Mouse (Mus musculus): ENCODE results near the gene Epb42. TPM values are rescaled to one million over a fixed set of nuclear protein-coding genes. Genes with fewer than 3 reads are reported as not detected.
"Not testable (repeated sequence)": the region's sequence is repeated elsewhere in the genome, so short reads cannot be mapped to it uniquely, and the experiment has no call there.

The Epb42 gene
- polyA plus RNA-seq, 1 experiment from 2014 or later, result 61.3 TPM

- DNase-seq (ENCODE audit: low spot score) (no peak), ATAC-seq (replicated peaks; ENCODE audit: low FRiP score) (peak; percentile 81)
- Histone ChIP-seq H3K36me3 (ENCODE audit: control insufficient read depth, insufficient read depth, low read length) (no peaks in the 10 kb centered on the region), H3K9me3 (ENCODE audit: control insufficient read depth, low read length) (no peaks in the 10 kb centered on the region), H3K4me3 (ENCODE audit: low read depth, low read length) (no peak overlapping the region), H3K27ac (ENCODE audit: low read depth, low read length) (no peak overlapping the region), H3K27me3 (replicated peaks; ENCODE audit: control insufficient read depth, insufficient read depth, low read length) (no peaks in the 10 kb centered on the region), H3K9ac (ENCODE audit: low read depth, low read length) (no peak overlapping the region), H3K4me1 (replicated peaks; ENCODE audit: control insufficient read depth, insufficient read depth, low read length) (no peaks in the 10 kb centered on the region), H3K4me2 (no peak overlapping the region)
- WGBS, result 59% methylated on average over 6 of the region's 6 CpGs
Measured at GRCm38 (mm10) chr2:121055915-121056314, 19.0 kb upstream of the Epb42 start.

- H3K27me3 ChIP-seq (replicated peaks; ENCODE audit: control insufficient read depth, insufficient read depth, low read length), result no peaks in the 10 kb centered on the region
- DNase-seq (ENCODE audit: low spot score) (no peak), ATAC-seq (replicated peaks; ENCODE audit: low FRiP score) (no peak)
- H3K4me1 ChIP-seq (replicated peaks; ENCODE audit: control insufficient read depth, insufficient read depth, low read length), result no peaks in the 10 kb centered on the region
- H3K9me3 ChIP-seq (ENCODE audit: control insufficient read depth, low read length), result no peaks in the 10 kb centered on the region
- no peak overlapping the region for H3K4me2 ChIP-seq
- H3K27ac ChIP-seq (ENCODE audit: low read depth, low read length), result no peak overlapping the region
- 38% methylated on average over 2 of the region's 2 CpGs for WGBS
- no peak overlapping the region for H3K4me3 ChIP-seq (ENCODE audit: low read depth, low read length)
- H3K9ac ChIP-seq (ENCODE audit: low read depth, low read length), result no peak overlapping the region
- H3K36me3 ChIP-seq (ENCODE audit: control insufficient read depth, insufficient read depth, low read length), result no peaks in the 10 kb centered on the region
Measured at GRCm38 (mm10) chr2:121054060-121054459, 17.2 kb upstream of the Epb42 start.

GRCm38 (mm10) chr2:121052176-121052575, 15.3 kb upstream of the Epb42 start:
- 85% methylated on average over 5 of the region's 5 CpGs for WGBS
- Histone ChIP-seq H3K9ac (ENCODE audit: low read depth, low read length) (no peak overlapping the region), H3K9me3 (ENCODE audit: control insufficient read depth, low read length) (no peaks in the 10 kb centered on the region), H3K27me3 (replicated peaks; ENCODE audit: control insufficient read depth, insufficient read depth, low read length) (no peaks in the 10 kb centered on the region), H3K27ac (ENCODE audit: low read depth, low read length) (no peak overlapping the region), H3K4me1 (replicated peaks; ENCODE audit: control insufficient read depth, insufficient read depth, low read length) (no peaks in the 10 kb centered on the region), H3K4me2 (no peak overlapping the region), H3K36me3 (ENCODE audit: control insufficient read depth, insufficient read depth, low read length) (no peaks in the 10 kb centered on the region), H3K4me3 (ENCODE audit: low read depth, low read length) (no peak overlapping the region)
- no peak for DNase-seq (ENCODE audit: low spot score)
- ATAC-seq (replicated peaks; ENCODE audit: low FRiP score), result no peak

- no peak overlapping the region for H3K4me3 ChIP-seq (ENCODE audit: low read depth, low read length)
- no peaks in the 10 kb centered on the region for H3K4me1 ChIP-seq (replicated peaks; ENCODE audit: control insufficient read depth, insufficient read depth, low read length)
- no peaks in the 10 kb centered on the region for H3K27me3 ChIP-seq (replicated peaks; ENCODE audit: control insufficient read depth, insufficient read depth, low read length)
- no peak for ATAC-seq (replicated peaks; ENCODE audit: low FRiP score)
- 82% methylated on average over 4 of the region's 4 CpGs for WGBS
- H3K27ac ChIP-seq (ENCODE audit: low read depth, low read length), result no peak overlapping the region
- DNase-seq (ENCODE audit: low spot score), result no peak
- no peak overlapping the region for H3K4me2 ChIP-seq
- H3K9ac ChIP-seq (ENCODE audit: low read depth, low read length), result no peak overlapping the region
- no peaks in the 10 kb centered on the region for H3K36me3 ChIP-seq (ENCODE audit: control insufficient read depth, insufficient read depth, low read length)
- no peaks in the 10 kb centered on the region for H3K9me3 ChIP-seq (ENCODE audit: control insufficient read depth, low read length)
Measured at GRCm38 (mm10) chr2:121045653-121046052, 8.8 kb upstream of the Epb42 start.

- no peak for DNase-seq (ENCODE audit: low spot score)
- H3K36me3 ChIP-seq (ENCODE audit: control insufficient read depth, insufficient read depth, low read length), result no peaks in the 10 kb centered on the region
- WGBS, result 42% methylated on average over 5 of the region's 5 CpGs
Measured at GRCm38 (mm10) chr2:121041098-121041497, 4.2 kb upstream of the Epb42 start.

GRCm38 (mm10) chr2:121039382-121039781, 2.5 kb upstream of the Epb42 start:
- no peaks in the 10 kb centered on the region; the same call in 1 of the 2 replicates for H3K4me1 ChIP-seq (replicated peaks; ENCODE audit: control insufficient read depth, insufficient read depth, low read length)
- H3K27me3 ChIP-seq (replicated peaks; ENCODE audit: control insufficient read depth, insufficient read depth, low read length), result no peaks in the 10 kb centered on the region
- no peak overlapping the region for H3K4me3 ChIP-seq (ENCODE audit: low read depth, low read length)
- no peak for ATAC-seq (replicated peaks; ENCODE audit: low FRiP score)
- H3K4me2 ChIP-seq, result no peak overlapping the region
- H3K27ac ChIP-seq (ENCODE audit: low read depth, low read length), result no peak overlapping the region
- no peak overlapping the region for H3K9ac ChIP-seq (ENCODE audit: low read depth, low read length)
- H3K36me3 ChIP-seq (ENCODE audit: control insufficient read depth, insufficient read depth, low read length), result no peaks in the 10 kb centered on the region
- 87% methylated on average over 1 of the region's 1 CpGs for WGBS
- no peak for DNase-seq (ENCODE audit: low spot score)
- no peaks in the 10 kb centered on the region for H3K9me3 ChIP-seq (ENCODE audit: control insufficient read depth, low read length)

More at GRCm38 (mm10) chr2:121041098-121041497, 4.2 kb upstream of the Epb42 start:
- no peak overlapping the region for H3K4me2 ChIP-seq
- H3K4me1 ChIP-seq (replicated peaks; ENCODE audit: control insufficient read depth, insufficient read depth, low read length), result no peaks in the 10 kb centered on the region; the same call in 1 of the 2 replicates
- H3K27ac ChIP-seq (ENCODE audit: low read depth, low read length), result no peak overlapping the region
- no peaks in the 10 kb centered on the region for H3K27me3 ChIP-seq (replicated peaks; ENCODE audit: control insufficient read depth, insufficient read depth, low read length)
- ATAC-seq (replicated peaks; ENCODE audit: low FRiP score), result no peak
- H3K4me3 ChIP-seq (ENCODE audit: low read depth, low read length), result no peak overlapping the region
- H3K9ac ChIP-seq (ENCODE audit: low read depth, low read length), result no peak overlapping the region
- no peaks in the 10 kb centered on the region for H3K9me3 ChIP-seq (ENCODE audit: control insufficient read depth, low read length)

GRCm38 (mm10) chr2:121038851-121039250, 2.0 kb upstream of the Epb42 start:
- DNase-seq (ENCODE audit: low spot score); H3K27me3 ChIP-seq (replicated peaks; ENCODE audit: control insufficient read depth, insufficient read depth, low read length); H3K4me2 ChIP-seq; H3K4me1 ChIP-seq (replicated peaks; ENCODE audit: control insufficient read depth, insufficient read depth, low read length); H3K9me3 ChIP-seq (ENCODE audit: control insufficient read depth, low read length); H3K27ac ChIP-seq (ENCODE audit: low read depth, low read length); H3K36me3 ChIP-seq (ENCODE audit: control insufficient read depth, insufficient read depth, low read length); H3K4me3 ChIP-seq (ENCODE audit: low read depth, low read length); H3K9ac ChIP-seq (ENCODE audit: low read depth, low read length); ATAC-seq (replicated peaks; ENCODE audit: low FRiP score): not testable (repeated sequence)
- 94% methylated on average over 1 of the region's 1 CpGs for WGBS

GRCm38 (mm10) chr2:121022918-121023317, 14.0 kb downstream of the Epb42 start:
- Histone ChIP-seq H3K36me3 (ENCODE audit: control insufficient read depth, insufficient read depth, low read length) (peaks cover under 1% of the 10 kb centered on the region), H3K9me3 (ENCODE audit: control insufficient read depth, low read length) (no peaks in the 10 kb centered on the region), H3K27ac (ENCODE audit: low read depth, low read length) (no peak overlapping the region), H3K4me3 (ENCODE audit: low read depth, low read length) (no peak overlapping the region), H3K27me3 (replicated peaks; ENCODE audit: control insufficient read depth, insufficient read depth, low read length) (no peaks in the 10 kb centered on the region), H3K4me2 (no peak overlapping the region), H3K9ac (ENCODE audit: low read depth, low read length) (no peak overlapping the region), H3K4me1 (replicated peaks; ENCODE audit: control insufficient read depth, insufficient read depth, low read length) (no peaks in the 10 kb centered on the region; the same call in 1 of the 2 replicates)
- 65% methylated on average over 5 of the region's 5 CpGs for WGBS
- no peak for ATAC-seq (replicated peaks; ENCODE audit: low FRiP score)
- DNase-seq (ENCODE audit: low spot score), result no peak

- Histone ChIP-seq H3K36me3 (ENCODE audit: control insufficient read depth, insufficient read depth, low read length) (peaks cover 7% of the 10 kb centered on the region), H3K9ac (ENCODE audit: low read depth, low read length) (no peak overlapping the region), H3K9me3 (ENCODE audit: control insufficient read depth, low read length) (no peaks in the 10 kb centered on the region), H3K4me1 (replicated peaks; ENCODE audit: control insufficient read depth, insufficient read depth, low read length) (no peaks in the 10 kb centered on the region), H3K27ac (ENCODE audit: low read depth, low read length) (no peak overlapping the region), H3K4me2 (no peak overlapping the region), H3K27me3 (replicated peaks; ENCODE audit: control insufficient read depth, insufficient read depth, low read length) (no peaks in the 10 kb centered on the region), H3K4me3 (ENCODE audit: low read depth, low read length) (no peak overlapping the region)
- ATAC-seq (replicated peaks; ENCODE audit: low FRiP score) (no peak), DNase-seq (ENCODE audit: low spot score) (no peak)
- WGBS, result 90% methylated on average over 1 of the region's 1 CpGs
Measured at GRCm38 (mm10) chr2:121017151-121017550, 19.7 kb downstream of the Epb42 start.

All from liver, embryonic 11.5 days (tissue).